Mouse (Mus musculus) adrenal gland, postnatal 10 days (tissue): ENCODE data around the gene Ubald2. TPM values are rescaled to one million over a fixed set of nuclear protein-coding genes. Genes with fewer than 3 reads are reported as not detected.
"Not testable (repeated sequence)": the region's sequence is repeated elsewhere in the genome, so short reads cannot be mapped to it uniquely, and the experiment has no call there.

Source experiments
- DNase-seq: peaks from one replicate; pipeline ENCODE4 v3.0.0; 2021; ENCODE audit warnings: mixed read lengths
- total RNA-seq, 2 experiments: library from RNA; stranded (reverse); gene quantifications; 2 replicates each; pipeline ENCODE4 v1.2.3; 2021

The Ubald2 gene
- total RNA-seq, 2 experiments from 2014 or later = 47.9 to 51.1 TPM

- DNase-seq = peak; percentile 93
These were observed 29.9 kb downstream of the Ubald2 start for GRCm38 (mm10) chr11:116463833-116464232.

GRCm38 (mm10) chr11:116466141-116466540 is 32.2 kb downstream of the Ubald2 start, which contains the start of gene Qrich2:
TSS of gene Qrich2 (minus strand) at chr11:116466241.
- DNase-seq = no peak

- not testable (repeated sequence) for DNase-seq
These were observed 34.4 kb downstream of the Ubald2 start for GRCm38 (mm10) chr11:116468338-116468737.

GRCm38 (mm10) chr11:116470249-116470648 is 36.4 kb downstream of the Ubald2 start:
- no peak for DNase-seq

GRCm38 (mm10) chr11:116470896-116471295 is 37.0 kb downstream of the Ubald2 start:
- DNase-seq = peak; percentile 49

- DNase-seq = no peak
These were observed 38.4 kb downstream of the Ubald2 start for GRCm38 (mm10) chr11:116472275-116472674.

GRCm38 (mm10) chr11:116476041-116476440 is 42.1 kb downstream of the Ubald2 start:
- peak; percentile 52 for DNase-seq

GRCm38 (mm10) chr11:116476696-116477095 is 42.8 kb downstream of the Ubald2 start:
- no peak for DNase-seq

- DNase-seq = no peak
These were observed 43.4 kb downstream of the Ubald2 start for GRCm38 (mm10) chr11:116477160-116477759.

GRCm38 (mm10) chr11:116478978-116479377 is 45.1 kb downstream of the Ubald2 start:
- no peak for DNase-seq

GRCm38 (mm10) chr11:116479832-116480231 is 45.9 kb downstream of the Ubald2 start:
- DNase-seq = peak; percentile 39

GRCm38 (mm10) chr11:116480975-116481374 is 47.1 kb downstream of the Ubald2 start:
- peak; percentile 45 for DNase-seq

- no peak for DNase-seq
These were observed 47.9 kb downstream of the Ubald2 start for GRCm38 (mm10) chr11:116481776-116482175.

- no peak for DNase-seq
These were observed 50.4 kb downstream of the Ubald2 start for GRCm38 (mm10) chr11:116484261-116484660.

- DNase-seq = no peak
These were observed 54.3 kb downstream of the Ubald2 start for GRCm38 (mm10) chr11:116488207-116488606.

Other genes starting within 250 kb of the Ubald2 start
- 10 to 100 TPM; 17.8 to 24.4 TPM for gene Ten1, start 235.2 kb upstream of the Ubald2 start, total RNA-seq
- 100 to 1,000 TPM; 177 to 242 TPM for gene Acox1, start 235.0 kb upstream of the Ubald2 start, total RNA-seq
- gene Evpl, start 196.0 kb upstream of the Ubald2 start, total RNA-seq = 1 to 10 TPM; 1.4 to 1.7 TPM
- 10 to 100 TPM; 63.3 to 64.9 TPM for gene Srp68, start 159.9 kb upstream of the Ubald2 start, total RNA-seq
- under 1 TPM; 0.15 to 0.36 TPM for gene Galr2, start 153.2 kb upstream of the Ubald2 start, total RNA-seq
- 10 to 100 TPM; 57.0 to 70.2 TPM for gene Exoc7, start 126.9 kb upstream of the Ubald2 start, total RNA-seq
- gene Foxj1, start 98.7 kb upstream of the Ubald2 start, total RNA-seq = under 1 TPM; 0.18 to 0.30 TPM
- 10 to 100 TPM; 11.2 to 16.5 TPM for gene Rnf157, start 21.1 kb upstream of the Ubald2 start, total RNA-seq
- not detected for gene Qrich2, start 32.1 kb downstream of the Ubald2 start, total RNA-seq
- gene Prpsap1, start 60.1 kb downstream of the Ubald2 start, total RNA-seq = 10 to 100 TPM; 68.0 to 80.1 TPM
- gene Sphk1, start 96.8 kb downstream of the Ubald2 start, total RNA-seq = 1 to 10 TPM; 3.0 to 5.1 TPM
- gene Ube2o, start 147.4 kb downstream of the Ubald2 start, total RNA-seq = 10 to 100 TPM; 20.8 to 29.8 TPM
- gene Aanat, start 152.3 kb downstream of the Ubald2 start, total RNA-seq = not detected
- 10 to 100 TPM; 11.1 to 14.4 TPM for gene Rhbdf2, start 192.9 kb downstream of the Ubald2 start, total RNA-seq
- gene Prcd, start 219.4 kb downstream of the Ubald2 start, total RNA-seq = 1 to 10 TPM; 4.1 to 6.0 TPM
- gene Cygb, start 220.2 kb downstream of the Ubald2 start, total RNA-seq = 10 to 100 TPM; 40.8 to 44.7 TPM